Mouse (Mus musculus) MEL (cell line): Measurements from ENCODE around the gene Fancc. TPM values are rescaled to one million over a fixed set of nuclear protein-coding genes. Genes with fewer than 3 reads are reported as not detected.

Source experiments
- DNase-seq: peaks from one replicate; pipeline ENCODE4 v3.0.0; 2011; ENCODE audit warnings: low read depth, low spot score
- H3K27ac ChIP-seq: 2 replicates; pipeline ENCODE4 v1.5.1; 2012; ENCODE audit warnings: low read depth, mild to moderate bottlenecking, control low read depth, low read length, moderate library complexity; ENCODE audit not compliant: control insufficient read depth
- H3K27me3 ChIP-seq, 2 experiments: fragments of 150-350 bp in 1 of 2; sonication (generic) in 1 of 2; 2 replicates each; pipeline ENCODE4 v1.6.1; 2012; ENCODE audit warnings: low read length in 2 of 2, mild to moderate bottlenecking in 2 of 2, improper control_type of control experiment in 1 of 2, moderate library complexity in 1 of 2; ENCODE audit not compliant: insufficient read depth in 2 of 2, control insufficient read depth in 1 of 2
- H3K36me3 ChIP-seq, 2 experiments: 2 replicates each; pipeline ENCODE4 v1.6.1; 2012 to 2014; ENCODE audit warnings: low read length in 2 of 2, improper control_type of control experiment in 1 of 2, inconsistent platforms in 1 of 2, mild to moderate bottlenecking in 1 of 2; ENCODE audit not compliant: insufficient read depth in 2 of 2, control insufficient read depth in 1 of 2
- H3K4me1 ChIP-seq, 2 experiments: fragments of 150-350 bp in 1 of 2; sonication (generic) in 1 of 2; 2 replicates each; pipeline ENCODE4 v1.6.1; 2012; ENCODE audit warnings: low read length in 2 of 2, improper control_type of control experiment in 1 of 2, mild to moderate bottlenecking in 1 of 2; ENCODE audit not compliant: insufficient read depth in 2 of 2, control insufficient read depth in 1 of 2
- H3K4me3 ChIP-seq, 2 experiments: fragments of 150-350 bp in 1 of 2; sonication (generic) in 1 of 2; 2 replicates each; pipeline ENCODE4 v1.5.1; 2012; ENCODE audit warnings: low read depth in 2 of 2, low read length in 2 of 2, mild to moderate bottlenecking in 2 of 2, moderate library complexity in 2 of 2, control low read depth in 1 of 2, improper control_type of control experiment in 1 of 2; ENCODE audit not compliant: control insufficient read depth in 1 of 2, insufficient read depth in 1 of 2
- H3K79me2 ChIP-seq: 2 replicates; pipeline ENCODE4 v1.6.1; 2012; ENCODE audit warnings: mild to moderate bottlenecking, low read length, moderate library complexity; ENCODE audit not compliant: control insufficient read depth, poor library complexity, insufficient read depth
- H3K9ac ChIP-seq: 2 replicates; pipeline ENCODE4 v1.6.1; 2012; ENCODE audit warnings: low read depth, mild to moderate bottlenecking, control low read depth, low read length, moderate library complexity; ENCODE audit not compliant: control insufficient read depth, poor library complexity, severe bottlenecking
- H3K9me3 ChIP-seq: fragments of 150-350 bp; sonication (generic); replicated peaks from 2 replicates; pipeline ENCODE4 v1.6.1; 2012; ENCODE audit warnings: mild to moderate bottlenecking, low read length, improper control_type of control experiment, moderate library complexity; ENCODE audit not compliant: insufficient read depth
- CHD1 ChIP-seq: IDR thresholded peaks from 2 replicates; pipeline ENCODE4 v1.6.1; 2012; ENCODE audit warnings: low read depth, mild to moderate bottlenecking, inconsistent platforms, low read length, improper control_type of control experiment
- CHD2 ChIP-seq: IDR thresholded peaks from 2 replicates; pipeline ENCODE4 v1.6.1; 2011; ENCODE audit warnings: low read length, improper control_type of control experiment
- CTCF ChIP-seq, 3 experiments: IDR thresholded peaks in 2 of 3; conservative IDR thresholded peaks in 1 of 3; 2 replicates each; pipeline ENCODE4 v1.5.1; 2011 to 2012; ENCODE audit warnings: low read length in 3 of 3, low read depth in 2 of 3, mild to moderate bottlenecking in 2 of 3, improper control_type of control experiment in 1 of 3, inconsistent platforms in 1 of 3, mixed read lengths in 1 of 3, moderate library complexity in 1 of 3; ENCODE audit not compliant: control insufficient read depth in 1 of 3, insufficient read depth in 1 of 3, poor library complexity in 1 of 3, severe bottlenecking in 1 of 3
- E2F4 ChIP-seq: IDR thresholded peaks from 2 replicates; pipeline ENCODE4 v1.6.1; 2011; ENCODE audit warnings: low read depth, low read length, improper control_type of control experiment, borderline replicate concordance
- ETS1 ChIP-seq: IDR thresholded peaks from 2 replicates; pipeline ENCODE4 v1.6.1; 2012; ENCODE audit warnings: low read depth, mild to moderate bottlenecking, inconsistent platforms, low read length, improper control_type of control experiment, moderate library complexity
- HCFC1 ChIP-seq: IDR thresholded peaks from 2 replicates; pipeline ENCODE4 v1.6.1; 2012; ENCODE audit warnings: low read depth, mild to moderate bottlenecking, inconsistent platforms, low read length, improper control_type of control experiment, moderate library complexity
- JUND ChIP-seq: IDR thresholded peaks from 2 replicates; pipeline ENCODE4 v1.6.1; 2011; ENCODE audit warnings: low read depth, mild to moderate bottlenecking, improper control_type of control experiment, low read length
- MAFK ChIP-seq: IDR thresholded peaks from 2 replicates; pipeline ENCODE4 v1.6.1; 2011; ENCODE audit warnings: low read depth, mild to moderate bottlenecking, low read length, improper control_type of control experiment, borderline replicate concordance
- MAX ChIP-seq: IDR thresholded peaks from 2 replicates; pipeline ENCODE4 v1.6.1; 2011; ENCODE audit warnings: low read length, improper control_type of control experiment
- NELFE ChIP-seq: IDR thresholded peaks from 2 replicates; pipeline ENCODE4 v1.6.1; 2011; ENCODE audit warnings: low read depth, low read length, improper control_type of control experiment
- NRF1 ChIP-seq: IDR thresholded peaks from 2 replicates; pipeline ENCODE4 v1.6.1; 2014; ENCODE audit warnings: low read depth, mild to moderate bottlenecking, inconsistent platforms, low read length, improper control_type of control experiment, moderate library complexity; ENCODE audit not compliant: poor library complexity, insufficient read depth, severe bottlenecking
- POLR2A ChIP-seq, 2 experiments: IDR thresholded peaks; 2 replicates each; pipeline ENCODE4 v1.6.1; 2011 to 2012; ENCODE audit warnings: low read length in 2 of 2, mild to moderate bottlenecking in 2 of 2, control low read depth in 1 of 2, improper control_type of control experiment in 1 of 2, low read depth in 1 of 2, moderate library complexity in 1 of 2; ENCODE audit not compliant: control insufficient read depth in 1 of 2, insufficient read depth in 1 of 2, poor library complexity in 1 of 2
- POLR2AphosphoS5 ChIP-seq: IDR thresholded peaks from 2 replicates; pipeline ENCODE4 v1.6.1; 2012; ENCODE audit warnings: low read depth, borderline replicate concordance, mild to moderate bottlenecking, inconsistent platforms, low read length, moderate library complexity, mixed read lengths
- RAD21 ChIP-seq: IDR thresholded peaks from 2 replicates; pipeline ENCODE4 v1.6.1; 2011; ENCODE audit warnings: mild to moderate bottlenecking, low read depth, low read length, improper control_type of control experiment
- SMC3 ChIP-seq: IDR thresholded peaks from 2 replicates; pipeline ENCODE4 v1.6.1; 2011; ENCODE audit warnings: low read depth, low read length, improper control_type of control experiment
- TAL1 ChIP-seq: IDR thresholded peaks from 2 replicates; pipeline ENCODE4 v1.6.1; 2012; ENCODE audit warnings: mild to moderate bottlenecking, inconsistent platforms, low read length, moderate library complexity, mixed read lengths
- UBTF ChIP-seq: IDR thresholded peaks from 2 replicates; pipeline ENCODE4 v1.6.1; 2012; ENCODE audit warnings: low read depth, mild to moderate bottlenecking, inconsistent platforms, low read length, improper control_type of control experiment, moderate library complexity, borderline replicate concordance; ENCODE audit not compliant: insufficient read depth
- USF1 ChIP-seq: IDR thresholded peaks from 2 replicates; pipeline ENCODE4 v1.6.1; 2014; ENCODE audit warnings: low read depth, mild to moderate bottlenecking, inconsistent platforms, low read length, improper control_type of control experiment, moderate library complexity
- USF2 ChIP-seq, 2 experiments: IDR thresholded peaks; 2 replicates each; pipeline ENCODE4 v1.6.1; 2011 to 2012; ENCODE audit warnings: improper control_type of control experiment in 2 of 2, low read length in 2 of 2, borderline replicate concordance in 1 of 2, inconsistent platforms in 1 of 2, low read depth in 1 of 2, mild to moderate bottlenecking in 1 of 2; ENCODE audit not compliant: insufficient read depth in 1 of 2
- ZC3H11A ChIP-seq: IDR thresholded peaks from 2 replicates; pipeline ENCODE4 v1.6.1; 2012; ENCODE audit warnings: low read depth, mild to moderate bottlenecking, inconsistent platforms, low read length, improper control_type of control experiment
- ZKSCAN1 ChIP-seq: IDR thresholded peaks from 2 replicates; pipeline ENCODE4 v1.6.1; 2012; ENCODE audit warnings: low read depth, mild to moderate bottlenecking, inconsistent platforms, low read length, improper control_type of control experiment, moderate library complexity
- ZNF384 ChIP-seq: IDR thresholded peaks from 2 replicates; pipeline ENCODE4 v1.6.1; 2012; ENCODE audit warnings: low read depth, mild to moderate bottlenecking, inconsistent platforms, low read length, improper control_type of control experiment
- polyA plus RNA-seq, 2 experiments: library from polyadenylated mRNA; stranded (reverse) in 1 of 2; unstranded in 1 of 2; fragments of >175 nt in 1 of 2; fragments of >200 nt in 1 of 2; gene quantifications; 2 replicates each; pipeline versions ENCODE4 v1.2.1 to v1.2.4; 2012; ENCODE audit warnings: low replicate concordance in 2 of 2, low read depth in 1 of 2; ENCODE audit not compliant: insufficient read length in 2 of 2, insufficient read depth in 1 of 2, missing spikeins in 1 of 2
- total RNA-seq: library from RNA; depleted of rRNA; stranded (reverse); fragments of 300-350 nt; gene quantifications from 2 replicates; pipeline ENCODE4 v1.2.3, GENCODE M21; 2012

Fancc gene
- total and polyA plus RNA-seq, 3 experiments = 4.0 to 5.5 TPM; not detected in 1

GRCm38 (mm10) chr13:63452898-63453297 is 44.2 kb downstream of the Fancc start:
- Histone ChIP-seq H3K27me3 (peaks cover 14 to 30% of the 10 kb centered on the region in 2 experiments), H3K79me2 (no peaks in the 10 kb centered on the region), H3K9ac (no peak overlapping the region), H3K9me3 (no peaks in the 10 kb centered on the region), H3K4me1 (no peaks in the 10 kb centered on the region), H3K4me3 (no peak overlapping the region), H3K27ac (no peak overlapping the region), H3K36me3 (no peaks in the 10 kb centered on the region)
- no peak for TF ChIP-seq USF2 (IDR thresholded peaks at IDR 0.05; ENCODE audit: borderline replicate concordance in 1 of 2, insufficient read depth in 1 of 2, low read depth in 1 of 2, low read length in 2 of 2)
- TF ChIP-seq CHD2 = no peak
- TF ChIP-seq POLR2AphosphoS5 = no peak
- no peak for TF ChIP-seq TAL1
- no peak for TF ChIP-seq RAD21
- TF ChIP-seq CHD1 = no peak
- TF ChIP-seq MAFK = no peak
- TF ChIP-seq HCFC1 = no peak
- TF ChIP-seq ZC3H11A = no peak
- TF ChIP-seq USF1 = no peak
- no peak for TF ChIP-seq JUND
- TF ChIP-seq MAX = no peak
- TF ChIP-seq POLR2A (IDR thresholded peaks at IDR 0.05; ENCODE audit: control insufficient read depth in 1 of 2, insufficient read depth in 1 of 2, low read depth in 1 of 2, low read length in 2 of 2, poor library complexity in 1 of 2) = no peak
- DNase-seq = no peak

GRCm38 (mm10) chr13:63451140-63451539 is 45.9 kb downstream of the Fancc start:
- no peak for TF ChIP-seq E2F4
- no peak for TF ChIP-seq TAL1
- TF ChIP-seq NELFE = no peak
- no peak for TF ChIP-seq MAX
- no peak for TF ChIP-seq SMC3
- no peak for TF ChIP-seq ZNF384
- TF ChIP-seq POLR2AphosphoS5 = no peak
- no peak for TF ChIP-seq CHD2
- TF ChIP-seq RAD21 = no peak
- TF ChIP-seq UBTF = no peak
- TF ChIP-seq ZKSCAN1 = no peak
- TF ChIP-seq JUND = no peak
- TF ChIP-seq NRF1 = no peak
- TF ChIP-seq CTCF (IDR thresholded peaks at IDR 0.05 in 2 of 3, conservative IDR thresholded peaks at IDR 0.05 in 1 of 3; ENCODE audit: control insufficient read depth in 1 of 3, insufficient read depth in 1 of 3, low read depth in 2 of 3, low read length in 3 of 3, poor library complexity in 1 of 3, severe bottlenecking in 1 of 3) = no peak
- TF ChIP-seq ETS1 = no peak
- Histone ChIP-seq H3K27ac (no peak overlapping the region), H3K9me3 (no peaks in the 10 kb centered on the region), H3K9ac (no peak overlapping the region), H3K4me1 (no peaks in the 10 kb centered on the region), H3K79me2 (no peaks in the 10 kb centered on the region), H3K36me3 (no peaks in the 10 kb centered on the region), H3K27me3 (peaks cover 16 to 27% of the 10 kb centered on the region in 2 experiments), H3K4me3 (no peak overlapping the region)
- DNase-seq = no peak
